15 mouse cellular contexts compared by ENCODE assay signal in the genomic region with DNA sequence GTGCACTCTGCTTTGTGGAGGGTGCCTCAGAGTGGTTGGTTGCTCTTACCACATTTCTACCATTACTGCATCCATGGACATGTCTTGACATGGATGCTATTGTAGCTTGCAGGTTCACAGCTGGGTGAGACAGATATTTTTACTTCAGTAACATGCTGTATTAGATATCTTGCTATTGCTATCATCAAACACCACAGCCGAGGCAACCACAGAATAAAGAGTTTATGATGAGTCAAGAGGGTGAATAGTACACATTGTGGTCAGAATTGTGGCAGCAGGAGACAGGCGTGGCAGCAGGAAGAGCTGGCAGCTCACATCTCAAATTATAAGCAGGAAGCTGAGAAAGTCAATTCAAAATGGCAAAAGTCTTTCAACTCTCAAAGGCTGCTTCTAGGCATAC.
DNase-seq lines count a peak whose midpoint lies in the region.
"Had no signal": no experiment of that assay in that cellular context is flagged by ENCODE, and none has a peak within 500 bp of the region (broad histone marks: within the 10 kb centered on the region; RNA-seq: fewer than 3 reads in every experiment).

No protein-coding gene starts in this region.

- DNase-seq in thymus, postnatal 0 days (ENCODE audit: low spot score): peak; percentile 12
- no peak for DNase-seq in thymus, postnatal 10 days (ENCODE audit: low spot score in 2 of 2)
- DNase-seq in MEL-GATA-1-ER (ENCODE audit: extremely low read depth, low read depth): peak; percentile 89
- DNase-seq in induced T-regulatory cell, adult 2 months (ENCODE audit: low read depth): peak; percentile 59
- peak; percentile 17 for DNase-seq in naive thymus-derived CD4-positive, alpha-beta T cell, adult 2 months (ENCODE audit: low read depth)
- no peak for DNase-seq in left cerebral cortex, adult 8-10 months (ENCODE audit: low spot score in 2 of 2)
- no peak for DNase-seq in gastrocnemius, adult 18-20 months (ENCODE audit: low spot score)
- no peak for DNase-seq in lung, postnatal 25 days (ENCODE audit: low spot score)
- DNase-seq: cerebellum, adult 9-10 months; gastrocnemius, postnatal 36 days; heart, postnatal 4 days; kidney, adult 11 months; lung, embryonic 14.5 days; right cerebral cortex, postnatal 25 days; thymus, adult 2 months had no signal

Comparison
In these comparisons a context has a peak if more than half of its experiments do, and no peak if none do; other contexts are left out.
1. DNase-seq: peak in thymus, postnatal 0 days (single experiment), MEL-GATA-1-ER (single experiment), induced T-regulatory cell, adult 2 months (single experiment) and naive thymus-derived CD4-positive, alpha-beta T cell, adult 2 months (single experiment); none in thymus, postnatal 10 days (0 of 2), left cerebral cortex, adult 8-10 months (0 of 2), gastrocnemius, adult 18-20 months (single experiment) and lung, postnatal 25 days (single experiment).